Mouse (Mus musculus) heart, embryonic 14.5 days (tissue): ENCODE results near the gene Wasf2. TPM values are rescaled to one million over a fixed set of nuclear protein-coding genes. Genes with fewer than 3 reads are reported as not detected.
A peak's percentile ranks its signal among the peaks of the same experiment; 100 is the strongest.
"Not testable (repeated sequence)": the region's sequence is repeated elsewhere in the genome, so short reads cannot be mapped to it uniquely, and the experiment has no call there.

Experiments
- ATAC-seq: fragments of 200-750 bp; cut with Nextera tagmentation; 2 replicates; pipeline ENCODE4 v1.8.0; 2017; ENCODE audit warnings: low read depth, moderate TSS enrichment; ENCODE audit not compliant: insufficient number of reproducible peaks, insufficient read depth, low FRiP score
- H3K27ac ChIP-seq, 2 experiments: fragments of 200-500 bp in 1 of 2; fragments of 300-500 bp in 1 of 2; sonication (generic) in 1 of 2; replicated peaks in 1 of 2; 2 replicates each; pipeline ENCODE4 v1.5.1; 2012 to 2014; ENCODE audit warnings: low read depth in 2 of 2, low read length in 2 of 2, control low read depth in 1 of 2, mild to moderate bottlenecking in 1 of 2, mixed read lengths in 1 of 2; ENCODE audit not compliant: control insufficient read depth in 1 of 2, insufficient read depth in 1 of 2
- H3K27me3 ChIP-seq: fragments of 300-500 bp; sonication (generic); 2 replicates; pipeline ENCODE4 v1.6.1; 2014; ENCODE audit warnings: mild to moderate bottlenecking, low read length, control low read depth; ENCODE audit not compliant: control insufficient read depth, insufficient read depth
- H3K36me3 ChIP-seq: fragments of 300-500 bp; sonication (generic); 2 replicates; pipeline ENCODE4 v1.6.1; 2014; ENCODE audit warnings: mild to moderate bottlenecking, control low read depth, low read length, mixed read lengths; ENCODE audit not compliant: control insufficient read depth, insufficient read depth
- H3K4me1 ChIP-seq, 2 experiments: fragments of 200-500 bp in 1 of 2; fragments of 300-500 bp in 1 of 2; sonication (generic) in 1 of 2; 2 replicates each; pipeline ENCODE4 v1.6.1; 2012 to 2014; ENCODE audit warnings: low read length in 2 of 2, control low read depth in 1 of 2, mixed read lengths in 1 of 2; ENCODE audit not compliant: control insufficient read depth in 2 of 2, insufficient read depth in 2 of 2
- H3K4me2 ChIP-seq: fragments of 300-500 bp; sonication (generic); 2 replicates; pipeline ENCODE4 v1.6.1; 2014; ENCODE audit warnings: mild to moderate bottlenecking, low read length
- H3K4me3 ChIP-seq, 2 experiments: fragments of 200-500 bp in 1 of 2; fragments of 300-500 bp in 1 of 2; sonication (generic) in 1 of 2; 2 replicates each; pipeline ENCODE4 v1.5.1; 2012 to 2014; ENCODE audit warnings: low read length in 2 of 2, mild to moderate bottlenecking in 2 of 2, control low read depth in 1 of 2, low read depth in 1 of 2, moderate library complexity in 1 of 2; ENCODE audit not compliant: control insufficient read depth in 1 of 2, insufficient read depth in 1 of 2
- H3K9ac ChIP-seq: fragments of 300-500 bp; sonication (generic); 2 replicates; pipeline ENCODE4 v1.6.1; 2014; ENCODE audit warnings: mild to moderate bottlenecking, low read length
- H3K9me3 ChIP-seq: fragments of 300-500 bp; sonication (generic); 2 replicates; pipeline ENCODE4 v1.6.1; 2016; ENCODE audit warnings: low read length, control low read depth; ENCODE audit not compliant: control insufficient read depth
- WGBS: fragments of 180-500 bp; shearing (Covaris S2); extraction: QIAGEN DNeasy Blood & Tissue Kit; methylation state at CpG from one replicate; pipeline ENCODE4 v1.1.7; 2014; 5-methylcytosine and 5-hydroxymethylcytosine counted together
- polyA plus RNA-seq: library from polyadenylated mRNA; unstranded; fragments of >200 nt; fragmentation: Nextera tagmentation; extraction: Ambion mirVana; gene quantifications from 2 replicates; pipeline ENCODE4 v1.2.1, GENCODE M21; 2014

Gene Wasf2
- polyA plus RNA-seq, 1 experiment from 2014 or later, result 68.6 TPM

DNA sequence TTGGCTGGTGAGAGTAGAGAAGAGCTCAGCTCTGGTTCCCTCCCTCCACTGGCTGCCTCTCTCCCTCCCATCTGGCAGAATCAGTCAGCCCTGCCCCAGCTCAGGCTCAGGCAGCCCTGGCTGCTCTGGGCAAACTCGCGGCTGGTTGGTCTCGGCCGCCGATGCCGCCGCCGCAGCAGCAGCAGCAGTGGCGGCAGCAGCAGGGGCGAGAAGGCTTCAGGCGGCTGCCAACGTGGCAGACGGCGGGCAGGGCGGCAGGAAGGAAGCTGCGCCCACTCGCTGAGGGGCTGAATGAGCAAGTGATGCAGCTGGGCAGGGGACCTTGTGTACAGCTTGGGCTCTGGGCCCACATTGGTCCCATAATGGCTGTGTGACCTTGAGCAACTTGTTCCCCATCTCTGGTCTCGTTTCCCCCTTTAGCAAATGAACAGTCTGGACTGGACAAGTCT is 37.8 kb upstream of the Wasf2 start:
- WGBS, result under 1% methylated on average over 18 of the region's 18 CpGs
- Histone ChIP-seq H3K27ac (peak overlapping the region; percentile 91 to 93), H3K27me3 (no peaks in the 10 kb centered on the region), H3K4me3 (no peak overlapping the region), H3K36me3 (no peaks in the 10 kb centered on the region), H3K9ac (peak overlapping the region; percentile 70), H3K4me2 (peak overlapping the region; percentile 54), H3K4me1 (peaks cover 65 to 80% of the 10 kb centered on the region in 2 experiments), H3K9me3 (no peaks in the 10 kb centered on the region)
- ATAC-seq, result peak; percentile 23

DNA sequence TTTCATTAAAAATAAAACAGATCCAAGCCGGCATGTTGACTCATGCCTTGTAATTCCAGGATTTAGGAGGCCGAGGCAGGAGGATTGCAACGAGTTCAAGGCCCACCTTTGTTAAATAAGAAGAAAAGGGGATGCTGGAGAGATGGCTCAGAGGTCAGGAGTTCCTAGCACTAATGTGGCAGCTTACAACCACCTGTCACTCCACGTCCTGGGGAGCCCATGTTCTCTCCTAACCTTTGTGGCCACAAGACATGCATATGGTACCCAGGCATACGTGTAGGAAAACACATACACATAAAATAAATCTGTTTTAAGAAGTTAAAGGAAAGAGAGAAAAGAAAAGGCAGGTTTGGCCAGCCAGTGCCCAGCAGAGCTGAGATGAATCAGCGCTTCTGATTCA is 37.2 kb upstream of the Wasf2 start:
- H3K4me3 ChIP-seq, result no peak overlapping the region

DNA sequence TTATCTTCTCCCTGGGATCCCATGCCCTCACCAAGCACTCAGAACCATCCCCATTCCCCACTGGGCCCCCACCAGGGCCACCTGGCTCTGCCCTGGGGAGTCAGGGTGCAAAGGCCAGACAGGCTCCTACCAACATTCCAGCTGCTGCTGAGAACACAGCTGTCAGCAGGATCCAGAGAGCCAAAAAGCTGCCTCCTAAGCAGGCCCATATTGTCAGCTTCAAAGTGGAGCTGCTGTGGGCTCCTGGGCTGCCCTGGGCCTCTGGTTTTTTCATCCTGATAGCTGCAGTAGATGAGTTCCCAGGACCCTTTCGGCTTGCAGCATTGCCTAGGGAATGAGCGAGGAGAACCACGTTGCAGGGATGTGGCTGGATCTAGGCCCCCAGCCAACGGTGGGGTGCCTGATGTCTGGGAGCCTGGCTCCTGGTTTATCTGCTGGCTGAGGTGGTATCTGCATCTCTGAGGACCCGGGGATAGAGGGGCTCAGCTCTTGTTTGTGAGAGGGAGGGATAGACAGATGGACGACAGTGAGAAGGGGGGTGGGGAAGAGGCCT is 36.7 kb upstream of the Wasf2 start:
- peak overlapping the region; percentile 70 for H3K9ac ChIP-seq
- ATAC-seq, result no peak
- H3K4me3 ChIP-seq, result no peak overlapping the region

More for the DNA sequence above, 37.2 kb upstream of the Wasf2 start:
- H3K4me2 ChIP-seq, result peak overlapping the region; percentile 22; the same call in 1 of the 2 replicates
- H3K27ac ChIP-seq, result peak overlapping the region; percentile 91 to 93
- WGBS, result 50% methylated on average over 6 of the region's 6 CpGs
- peaks cover 61 to 75% of the 10 kb centered on the region in 2 experiments for H3K4me1 ChIP-seq
- H3K9me3 ChIP-seq, result no peaks in the 10 kb centered on the region
- H3K9ac ChIP-seq, result peak overlapping the region; percentile 70
- ATAC-seq, result no peak
- H3K27me3 ChIP-seq, result no peaks in the 10 kb centered on the region
- H3K36me3 ChIP-seq, result no peaks in the 10 kb centered on the region

DNA sequence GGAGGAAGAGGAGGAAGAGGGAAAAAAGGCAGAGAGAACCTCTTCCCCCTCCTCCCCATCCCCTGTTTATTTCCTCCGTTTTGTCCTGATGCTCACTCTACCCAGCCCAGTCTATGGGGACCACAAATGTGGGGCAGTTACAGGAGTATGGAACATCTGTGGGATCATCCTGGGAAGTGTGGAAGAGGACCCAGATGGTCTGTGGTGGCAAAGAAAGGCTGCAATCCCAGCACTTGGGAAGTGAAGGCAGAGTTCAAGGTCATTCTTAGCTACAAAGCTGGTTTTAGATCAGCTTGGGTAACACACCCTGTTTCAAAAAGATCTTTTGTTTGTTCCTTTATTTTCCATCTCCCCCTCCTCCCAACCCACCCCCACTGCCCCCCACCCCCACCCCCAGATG is 36.0 kb upstream of the Wasf2 start:
- no peak overlapping the region for H3K4me3 ChIP-seq
- H3K4me1 ChIP-seq, result peaks cover 55 to 65% of the 10 kb centered on the region in 2 experiments
- no peak overlapping the region for H3K4me2 ChIP-seq
- no peak for ATAC-seq
- no peaks in the 10 kb centered on the region for H3K9me3 ChIP-seq
- H3K27me3 ChIP-seq, result no peaks in the 10 kb centered on the region
- H3K9ac ChIP-seq, result peak overlapping the region; percentile 66; the same call in 1 of the 2 replicates
- H3K27ac ChIP-seq, result peak overlapping the region; percentile 79 to 91
- 36% methylated on average over 1 of the region's 1 CpGs for WGBS
- no peaks in the 10 kb centered on the region for H3K36me3 ChIP-seq

More for the DNA sequence above, 36.7 kb upstream of the Wasf2 start:
- H3K36me3 ChIP-seq, result no peaks in the 10 kb centered on the region
- H3K27me3 ChIP-seq, result no peaks in the 10 kb centered on the region
- no peaks in the 10 kb centered on the region for H3K9me3 ChIP-seq
- WGBS, result 3% methylated on average over 6 of the region's 6 CpGs
- peaks cover 58 to 71% of the 10 kb centered on the region in 2 experiments for H3K4me1 ChIP-seq
- peak overlapping the region; percentile 22; the same call in 1 of the 2 replicates for H3K4me2 ChIP-seq
- H3K27ac ChIP-seq, result peak overlapping the region; percentile 91 to 93

DNA sequence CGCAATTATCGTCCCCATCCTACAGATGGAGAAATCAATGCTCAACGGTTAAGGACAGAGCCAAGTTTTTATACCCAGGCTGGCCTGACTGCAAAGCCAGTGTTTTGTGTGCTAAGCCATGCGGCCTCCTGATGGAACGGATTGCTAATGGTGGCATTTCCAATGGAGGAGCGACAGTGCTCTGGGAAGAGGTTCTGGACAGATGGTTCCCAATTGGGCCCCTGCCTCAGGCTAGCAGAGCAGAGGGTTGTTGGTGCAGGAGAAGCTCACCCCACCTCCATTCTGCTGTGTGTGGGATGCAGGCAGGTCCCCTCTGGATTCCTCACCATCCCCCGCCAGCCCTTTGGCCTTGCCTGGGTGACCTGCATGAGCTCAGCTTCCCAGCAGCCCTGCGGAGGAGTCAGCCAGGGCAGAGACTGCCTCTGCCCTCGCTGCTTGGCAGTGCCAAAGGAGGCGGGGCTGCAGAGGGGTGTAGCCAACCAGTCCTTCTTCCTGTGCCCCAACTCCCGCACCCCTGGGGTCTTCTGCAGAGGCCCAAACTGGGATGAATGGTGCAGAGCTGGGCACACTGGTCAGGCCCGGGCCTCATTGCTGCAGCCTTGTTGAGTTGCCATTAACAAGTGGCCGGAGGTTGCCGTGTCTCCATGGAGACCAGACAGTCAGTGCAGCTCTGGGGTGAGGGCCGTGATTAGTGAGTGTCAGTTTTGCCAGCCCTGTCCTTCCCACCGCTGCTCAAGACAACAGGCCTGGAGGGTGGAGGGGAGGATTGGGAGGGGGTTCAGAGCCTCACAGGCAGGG is 35.2 kb upstream of the Wasf2 start:
- H3K4me2 ChIP-seq, result peak overlapping the region; percentile 58
- no peaks in the 10 kb centered on the region for H3K36me3 ChIP-seq
- H3K27ac ChIP-seq, result peak overlapping the region; percentile 90 to 91
- ATAC-seq, result peak; percentile 55
- no peaks in the 10 kb centered on the region for H3K9me3 ChIP-seq
- H3K4me1 ChIP-seq, result peaks cover 47 to 57% of the 10 kb centered on the region in 2 experiments
- 32% methylated on average over 16 of the region's 16 CpGs for WGBS
- H3K27me3 ChIP-seq, result no peaks in the 10 kb centered on the region
- H3K4me3 ChIP-seq, result peak overlapping the region; percentile 7 to 20; a peak in 3 of 4 replicates
- peak overlapping the region; percentile 66 for H3K9ac ChIP-seq

DNA sequence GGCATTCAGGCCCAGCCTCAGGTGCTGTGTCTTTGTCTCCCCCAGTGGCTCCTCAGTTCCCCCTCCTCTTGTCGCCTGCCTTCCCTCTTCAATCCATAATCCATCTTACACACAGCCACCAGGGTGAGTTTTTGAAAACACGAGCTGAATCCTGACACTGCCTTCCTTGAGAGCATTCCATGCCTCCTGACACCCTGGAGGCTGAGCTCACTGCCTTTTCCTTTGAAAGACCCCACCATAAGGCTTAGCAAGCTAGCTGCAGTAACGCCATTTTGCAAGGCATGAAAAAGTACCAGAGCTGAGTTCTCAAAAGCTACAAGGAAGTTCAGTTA is 34.6 kb upstream of the Wasf2 start:
- Histone ChIP-seq H3K27ac (peak overlapping the region; percentile 90 to 91), H3K4me1 (peaks cover 41 to 51% of the 10 kb centered on the region in 2 experiments), H3K4me3 (peak overlapping the region in 1 of 2 experiments; percentile 20; a peak in 2 of 4 replicates), H3K4me2 (peak overlapping the region; percentile 58), H3K9ac (peak overlapping the region; percentile 66)
- ATAC-seq, H3K9me3 ChIP-seq, H3K27me3 ChIP-seq, H3K36me3 ChIP-seq: not testable (repeated sequence)
- WGBS, result 17% methylated on average over 3 of the region's 3 CpGs

DNA sequence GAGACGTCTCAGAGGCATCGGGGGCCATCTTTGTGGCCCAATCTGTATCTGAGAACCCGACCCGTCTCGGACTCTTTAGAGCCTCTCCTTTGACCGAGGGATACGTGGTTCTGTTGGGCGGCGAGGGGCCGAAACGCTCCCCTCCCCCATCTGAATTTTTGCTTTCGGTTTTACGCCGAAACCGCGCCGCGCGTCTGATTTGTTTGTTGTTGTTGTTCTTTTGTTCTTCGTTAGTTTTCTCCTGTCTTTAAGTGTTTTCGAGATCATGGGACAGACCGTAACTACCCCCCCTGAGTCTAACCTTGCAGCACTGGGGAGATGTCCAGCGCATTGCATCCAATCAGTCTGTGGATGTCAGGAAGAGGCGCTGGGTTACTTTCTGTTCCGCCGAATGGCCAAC is 33.6 kb upstream of the Wasf2 start:
- 0% methylated on average over 11 of the region's 26 CpGs for WGBS
- H3K27me3 ChIP-seq, H3K9me3 ChIP-seq, H3K36me3 ChIP-seq, H3K4me2 ChIP-seq, ATAC-seq: not testable (repeated sequence)
- peaks cover 32 to 41% of the 10 kb centered on the region in 2 experiments for H3K4me1 ChIP-seq
- peak overlapping the region; percentile 30 to 48 for H3K4me3 ChIP-seq
- peak overlapping the region; percentile 57; the same call in 1 of the 2 replicates for H3K9ac ChIP-seq
- 0 out of 4 replicates have a peak overlapping the region, but pooled peaks of 1 of the 2 experiments have one; percentile 39 for H3K27ac ChIP-seq
